Mouse (Mus musculus) E14TG2a.4 (cell line): Measurements from ENCODE around the gene Rbm5.

ENCODE experiments used
- CTCF ChIP-seq: conservative IDR thresholded peaks from 2 replicates; pipeline ENCODE4 v1.5.1; 2014; ENCODE audit warnings: low read length
- NANOG ChIP-seq: IDR thresholded peaks from 2 replicates; pipeline ENCODE4 v1.6.1; 2014; ENCODE audit warnings: borderline replicate concordance, low read length, mixed read lengths
- POU5F1 ChIP-seq: IDR thresholded peaks from 2 replicates; pipeline ENCODE4 v1.6.1; 2014; ENCODE audit warnings: low read length, borderline replicate concordance

- TF ChIP-seq CTCF (no peak), POU5F1 (no peak), NANOG (no peak)
These were observed 11.2 kb downstream of the Rbm5 start for GRCm38 (mm10) chr9:107759593-107759992.
